Mouse (Mus musculus) erythroblast, embryonic 14.5 days (primary cell): ENCODE measurements around the gene Sncb. TPM values are rescaled to one million over a fixed set of nuclear protein-coding genes. Genes with fewer than 3 reads are reported as not detected.
A peak's percentile ranks its signal among the peaks of the same experiment; 100 is the strongest.

Source experiments
- H3K27me3 ChIP-seq: 2 replicates; pipeline ENCODE4 v1.6.1; 2012; ENCODE audit warnings: inconsistent platforms; ENCODE audit not compliant: control insufficient read depth
- H3K36me3 ChIP-seq: 2 replicates; pipeline ENCODE4 v1.6.1; 2012; ENCODE audit warnings: mild to moderate bottlenecking, inconsistent platforms; ENCODE audit not compliant: control insufficient read depth
- H3K4me1 ChIP-seq: 2 replicates; pipeline ENCODE4 v1.6.1; 2012; ENCODE audit warnings: inconsistent platforms; ENCODE audit not compliant: control insufficient read depth
- H3K4me3 ChIP-seq: replicated peaks from 2 replicates; pipeline ENCODE3; 2012; ENCODE audit warnings: moderate library complexity, mild to moderate bottlenecking, inconsistent platforms
- H3K9me3 ChIP-seq: 2 replicates; pipeline ENCODE4 v1.6.1; 2012; ENCODE audit warnings: low read length, inconsistent platforms, mixed read lengths; ENCODE audit not compliant: control insufficient read depth
- GATA1 ChIP-seq: IDR thresholded peaks from 2 replicates; pipeline ENCODE4 v1.6.1; 2012; ENCODE audit warnings: low read length, inconsistent platforms, mixed read lengths
- TAL1 ChIP-seq: IDR thresholded peaks from 3 replicates; pipeline ENCODE4 v1.6.1; 2012; ENCODE audit warnings: low read length, inconsistent platforms, mixed read lengths
- polyA plus RNA-seq: library from polyadenylated mRNA; stranded (reverse); fragments of >175 nt; gene quantifications from 2 replicates; pipeline ENCODE4 v1.2.3, GENCODE M21; 2012

The Sncb gene
- polyA plus RNA-seq, 1 experiment: not detected

GRCm38 (mm10) chr13:54798740-54799139 lies 32.3 kb upstream of the Sncb start:
- TF ChIP-seq TAL1 (no peak), GATA1 (no peak)
- Histone ChIP-seq H3K4me1 (no peaks in the 10 kb centered on the region), H3K4me3 (no peak overlapping the region), H3K9me3 (no peaks in the 10 kb centered on the region), H3K27me3 (no peaks in the 10 kb centered on the region), H3K36me3 (no peaks in the 10 kb centered on the region)

- TF ChIP-seq GATA1 (no peak), TAL1 (no peak)
- H3K4me1 ChIP-seq: no peaks in the 10 kb centered on the region
- H3K36me3 ChIP-seq: no peaks in the 10 kb centered on the region
- H3K4me3 ChIP-seq: no peak overlapping the region
- no peaks in the 10 kb centered on the region for H3K27me3 ChIP-seq
- no peaks in the 10 kb centered on the region for H3K9me3 ChIP-seq
These were observed 31.7 kb upstream of the Sncb start for GRCm38 (mm10) chr13:54797861-54798643.

GRCm38 (mm10) chr13:54797356-54797755 lies 31.0 kb upstream of the Sncb start:
- H3K4me3 ChIP-seq: no peak overlapping the region
- no peaks in the 10 kb centered on the region for H3K4me1 ChIP-seq
- H3K27me3 ChIP-seq: no peaks in the 10 kb centered on the region
- H3K9me3 ChIP-seq: no peaks in the 10 kb centered on the region
- no peaks in the 10 kb centered on the region for H3K36me3 ChIP-seq
- TF ChIP-seq GATA1: no peak
- TF ChIP-seq TAL1: no peak

- Histone ChIP-seq H3K36me3 (no peaks in the 10 kb centered on the region), H3K27me3 (peaks cover 21% of the 10 kb centered on the region), H3K4me3 (no peak overlapping the region), H3K9me3 (no peaks in the 10 kb centered on the region), H3K4me1 (peaks cover 4% of the 10 kb centered on the region)
- TF ChIP-seq TAL1 (no peak), GATA1 (no peak)
These were observed 28.4 kb upstream of the Sncb start for GRCm38 (mm10) chr13:54794843-54795242.

- Histone ChIP-seq H3K4me3 (no peak overlapping the region), H3K36me3 (no peaks in the 10 kb centered on the region), H3K27me3 (peaks cover 28% of the 10 kb centered on the region), H3K4me1 (peaks cover 11% of the 10 kb centered on the region), H3K9me3 (peaks cover 4% of the 10 kb centered on the region)
- TF ChIP-seq TAL1: no peak
- TF ChIP-seq GATA1: no peak
These were observed 27.7 kb upstream of the Sncb start for GRCm38 (mm10) chr13:54794002-54794577.

GRCm38 (mm10) chr13:54792259-54793230 lies 26.1 kb upstream of the Sncb start:
- TF ChIP-seq TAL1: no peak
- TF ChIP-seq GATA1: no peak
- Histone ChIP-seq H3K4me3 (no peak overlapping the region), H3K36me3 (no peaks in the 10 kb centered on the region), H3K9me3 (peaks cover 7% of the 10 kb centered on the region), H3K27me3 (peaks cover 35% of the 10 kb centered on the region), H3K4me1 (peaks cover 14% of the 10 kb centered on the region)

GRCm38 (mm10) chr13:54789561-54790397 lies 23.4 kb upstream of the Sncb start:
- Histone ChIP-seq H3K4me3 (peak overlapping the region; percentile 46), H3K9me3 (peaks cover 7% of the 10 kb centered on the region), H3K36me3 (no peaks in the 10 kb centered on the region), H3K27me3 (peaks cover 35% of the 10 kb centered on the region), H3K4me1 (peaks cover 14% of the 10 kb centered on the region)
- TF ChIP-seq GATA1 (no peak), TAL1 (no peak)
